Mouse (Mus musculus): ENCODE data around the gene Pfkfb3. TPM values are rescaled to one million over a fixed set of nuclear protein-coding genes. Genes with fewer than 3 reads are reported as not detected.

Gene Pfkfb3
- polyA plus RNA-seq (2017; shearing (Covaris generic)): 16.8 TPM

DNA sequence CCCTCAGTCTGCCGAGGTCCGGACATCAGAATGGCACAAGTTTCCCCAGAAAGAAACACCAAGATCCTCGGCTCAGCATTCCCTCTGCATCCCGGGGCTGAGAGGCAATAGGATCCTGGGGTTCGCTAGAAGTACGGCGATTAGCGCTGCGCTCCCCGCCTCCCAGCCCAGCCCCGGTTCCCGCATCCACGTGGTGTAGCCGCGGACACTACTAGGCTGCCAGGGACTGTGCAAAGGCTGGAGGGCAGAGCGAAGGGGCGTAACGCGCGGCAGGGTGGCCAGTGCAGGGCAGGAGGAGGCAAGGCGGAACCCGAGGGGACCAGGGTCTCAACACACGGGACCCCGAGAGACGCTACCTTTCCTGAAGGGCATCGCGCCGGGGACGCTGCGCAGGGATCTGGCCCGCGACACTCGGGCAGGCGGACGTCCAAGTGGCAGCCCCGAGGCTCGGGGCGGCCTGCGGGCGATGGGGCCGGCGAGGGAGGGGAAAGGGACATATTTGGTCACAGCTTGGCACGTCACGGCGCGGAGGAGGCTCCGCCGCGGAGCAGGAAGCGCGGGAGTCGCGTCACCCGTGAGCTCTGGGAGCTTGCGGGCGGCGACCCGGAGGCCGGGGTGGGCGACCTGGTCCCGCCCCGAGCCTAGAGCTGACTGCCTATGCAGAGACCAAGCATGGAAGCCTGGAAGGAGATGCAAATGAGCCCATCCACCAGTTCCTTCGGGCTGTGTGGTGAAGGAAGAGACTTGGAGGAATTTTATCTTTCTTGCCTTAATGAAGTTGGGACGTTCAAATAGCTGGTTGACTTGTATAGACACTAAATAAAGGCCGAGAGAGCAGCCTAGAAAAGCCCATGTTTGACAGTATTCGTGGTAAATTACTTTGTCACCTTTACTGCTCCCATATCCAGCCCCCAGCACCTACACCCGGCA is at the start of gene Pfkfb3:
Pfkfb3 (minus strand) TSS at position 607 of the 930 bp plus-strand sequence.

Other genes with a start within 250 kb of the Pfkfb3 start
- 42.3 TPM for gene Rbm17, start 50.1 kb upstream of the Pfkfb3 start, polyA plus RNA-seq (2017; shearing (Covaris generic))
- not detected for gene Gm17490, start 72.2 kb upstream of the Pfkfb3 start, polyA plus RNA-seq (2017; shearing (Covaris generic))
- 369 TPM for gene Il2ra, start 88.7 kb upstream of the Pfkfb3 start, polyA plus RNA-seq (2017; shearing (Covaris generic))
- 37.3 TPM for gene Il15ra, start 151.2 kb upstream of the Pfkfb3 start, polyA plus RNA-seq (2017; shearing (Covaris generic))
- 110 TPM for gene Fbh1, start 223.5 kb upstream of the Pfkfb3 start, polyA plus RNA-seq (2017; shearing (Covaris generic))
- 90.7 TPM for gene Ankrd16, start 223.8 kb upstream of the Pfkfb3 start, polyA plus RNA-seq (2017; shearing (Covaris generic))